Mouse (Mus musculus) hindbrain, embryonic 16.5 days (tissue): ENCODE data around the gene AC192777.2. TPM values are rescaled to one million over a fixed set of nuclear protein-coding genes. Genes with fewer than 3 reads are reported as not detected.
"Not testable (repeated sequence)": the region's sequence is repeated elsewhere in the genome, so short reads cannot be mapped to it uniquely, and the experiment has no call there.

ENCODE experiments used
- ATAC-seq: fragments of 200-750 bp; cut with Nextera tagmentation; 2 replicates; pipeline ENCODE4 v1.8.0; 2017; ENCODE audit warnings: moderate TSS enrichment, moderate library complexity
- H3K27ac ChIP-seq: fragments of 300-500 bp; sonication (generic); 2 replicates; pipeline ENCODE4 v1.5.1; 2014; ENCODE audit warnings: low read depth, mild to moderate bottlenecking, control low read depth, low read length, moderate library complexity
- H3K27me3 ChIP-seq: fragments of 300-500 bp; sonication (generic); replicated peaks from 2 replicates; pipeline ENCODE4 v1.6.1; 2014; ENCODE audit warnings: low read length; ENCODE audit not compliant: control insufficient read depth, insufficient read depth
- H3K36me3 ChIP-seq: fragments of 300-500 bp; sonication (generic); 2 replicates; pipeline ENCODE4 v1.6.1; 2014; ENCODE audit warnings: mild to moderate bottlenecking, low read length, moderate library complexity, mixed read lengths; ENCODE audit not compliant: control insufficient read depth, insufficient read depth
- H3K4me1 ChIP-seq: fragments of 300-500 bp; sonication (generic); 2 replicates; pipeline ENCODE4 v1.6.1; 2014; ENCODE audit warnings: low read depth, low read length; ENCODE audit not compliant: control insufficient read depth, insufficient read depth
- H3K4me2 ChIP-seq: fragments of 300-500 bp; sonication (generic); 2 replicates; pipeline ENCODE4 v1.6.1; 2014; ENCODE audit warnings: mild to moderate bottlenecking, low read length, control low read depth, moderate library complexity
- H3K4me3 ChIP-seq: fragments of 300-500 bp; sonication (generic); 2 replicates; pipeline ENCODE4 v1.5.1; 2014; ENCODE audit warnings: mild to moderate bottlenecking, low read length, control low read depth, moderate library complexity
- H3K9ac ChIP-seq: fragments of 300-500 bp; sonication (generic); 2 replicates; pipeline ENCODE4 v1.6.1; 2014; ENCODE audit warnings: low read depth, mild to moderate bottlenecking, control low read depth, low read length, moderate library complexity
- H3K9me3 ChIP-seq: fragments of 300-500 bp; sonication (generic); 2 replicates; pipeline ENCODE4 v1.6.1; 2014; ENCODE audit warnings: mild to moderate bottlenecking, low read length, moderate library complexity; ENCODE audit not compliant: control insufficient read depth
- WGBS: fragments of 180-500 bp; shearing (Covaris S2); extraction: QIAGEN DNeasy Blood & Tissue Kit; methylation state at CpG from one replicate; pipeline ENCODE4 v1.1.7; 2014; 5-methylcytosine and 5-hydroxymethylcytosine counted together
- microRNA-seq: library from miRNA; unstranded; fragments of <30 nt; microRNA quantifications from one replicate; pipeline ENCODE4, GENCODE M21; 2017
- polyA plus RNA-seq: library from polyadenylated mRNA; unstranded; fragments of >200 nt; fragmentation: Nextera tagmentation; extraction: Ambion mirVana; gene quantifications from 2 replicates; pipeline ENCODE4 v1.2.1, GENCODE M21; 2015

The AC192777.2 gene
- not detected in 2 replicates for polyA plus RNA-seq

- H3K4me3 ChIP-seq, H3K9ac ChIP-seq, H3K27me3 ChIP-seq, H3K27ac ChIP-seq, ATAC-seq, H3K4me1 ChIP-seq, H3K4me2 ChIP-seq, H3K36me3 ChIP-seq, H3K9me3 ChIP-seq: not testable (repeated sequence)
- 75% methylated on average over 1 of the region's 1 CpGs for WGBS
Measured at GRCm38 (mm10) chr17:40095150-40095549, at the start of gene AC192777.2. Gene AC192777.2, plus strand, starts transcription at chr17:40095450.

- H3K4me2 ChIP-seq, H3K4me3 ChIP-seq, H3K27ac ChIP-seq, H3K36me3 ChIP-seq, H3K27me3 ChIP-seq, ATAC-seq, H3K9me3 ChIP-seq, H3K9ac ChIP-seq, H3K4me1 ChIP-seq: not testable (repeated sequence)
- 88% methylated on average over 5 of the region's 6 CpGs for WGBS
Measured at GRCm38 (mm10) chr17:40116172-40116571, 20.9 kb downstream of the AC192777.2 start.

- not testable (repeated sequence) for H3K36me3 ChIP-seq, ATAC-seq, H3K4me1 ChIP-seq, H3K27me3 ChIP-seq, H3K4me2 ChIP-seq, H3K9ac ChIP-seq, H3K4me3 ChIP-seq, H3K9me3 ChIP-seq, H3K27ac ChIP-seq
- 56% methylated on average over 4 of the region's 4 CpGs for WGBS
Measured at GRCm38 (mm10) chr17:40116877-40117276, 21.6 kb downstream of the AC192777.2 start.

Small RNAs within 50 kb of the gene (microRNA-seq; reads per million reads assigned to microRNA genes)
- not detected for gene Gm26376

Other genes starting within 250 kb of the AC192777.2 start
- gene Esp38, start 144.9 kb upstream of the AC192777.2 start, polyA plus RNA-seq, result not detected in 2 replicates
- not detected in 2 replicates for gene Pgk2, start 113.2 kb downstream of the AC192777.2 start, polyA plus RNA-seq
- not detected in 2 replicates for gene Crisp3, start 146.8 kb downstream of the AC192777.2 start, polyA plus RNA-seq
- 0.17 TPM in 1 of 2 replicates, not detected in the other for gene Crisp1, start 223.8 kb downstream of the AC192777.2 start, polyA plus RNA-seq